Mouse (Mus musculus): ENCODE data around the gene Aff1.

The Aff1 gene

DNA sequence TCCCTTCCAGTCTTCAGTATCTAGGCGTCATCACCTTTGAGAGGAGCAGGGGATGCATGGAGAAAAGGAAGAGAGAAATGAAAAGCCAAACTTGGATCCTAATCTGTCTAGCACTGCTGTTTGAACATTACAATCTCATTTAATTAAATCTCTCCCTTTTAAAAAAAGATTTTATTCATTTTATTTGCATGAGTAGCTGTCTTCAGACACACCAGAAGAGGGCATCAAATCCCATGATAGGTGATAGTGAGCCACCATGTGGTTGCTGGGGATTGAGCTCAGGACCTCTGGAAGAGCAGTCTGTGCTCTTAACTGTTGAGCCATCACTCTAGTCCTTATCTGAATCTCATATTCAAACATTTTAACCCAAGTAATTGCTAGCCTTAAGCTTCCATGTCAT lies 138.7 kb downstream of the Aff1 start:
- no peak for DNase-seq (ENCODE audit: low read depth in 2 of 2, low spot score in 2 of 2)

DNA sequence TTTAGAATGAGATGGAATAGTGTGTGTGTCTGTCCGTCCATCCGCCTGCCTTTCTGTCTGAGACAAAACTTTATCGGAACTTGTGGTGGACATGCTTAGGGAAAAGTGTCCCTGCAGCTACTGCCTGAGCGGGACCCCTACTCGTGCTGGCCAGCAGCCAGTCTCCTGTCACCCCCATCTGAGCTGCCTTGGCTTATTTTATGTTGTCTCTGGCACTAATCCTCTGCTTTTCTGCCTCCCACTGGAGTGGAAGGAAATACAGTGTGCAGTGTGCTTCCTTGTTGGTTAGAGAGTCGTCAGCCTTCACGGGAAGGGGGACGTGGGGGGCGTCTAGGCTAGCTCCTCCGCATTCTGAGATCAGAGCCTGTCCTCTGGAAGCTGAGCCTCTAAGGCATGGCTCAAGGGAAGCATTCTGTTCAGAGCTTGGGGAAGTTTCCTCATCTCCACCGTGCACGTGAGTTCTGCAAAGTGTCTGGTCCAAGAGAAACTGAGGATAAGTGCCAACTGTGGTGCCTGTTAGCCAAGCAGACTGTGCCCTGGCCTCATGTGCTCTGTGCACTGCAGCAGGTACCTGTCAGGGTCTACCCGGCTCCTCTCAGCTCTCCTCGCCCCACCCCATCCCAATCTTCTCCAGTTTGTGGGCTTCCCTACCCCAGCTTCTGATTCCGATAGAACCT lies 143.4 kb downstream of the Aff1 start:
- no peak for DNase-seq (ENCODE audit: low read depth in 2 of 2, low spot score in 2 of 2)

DNA sequence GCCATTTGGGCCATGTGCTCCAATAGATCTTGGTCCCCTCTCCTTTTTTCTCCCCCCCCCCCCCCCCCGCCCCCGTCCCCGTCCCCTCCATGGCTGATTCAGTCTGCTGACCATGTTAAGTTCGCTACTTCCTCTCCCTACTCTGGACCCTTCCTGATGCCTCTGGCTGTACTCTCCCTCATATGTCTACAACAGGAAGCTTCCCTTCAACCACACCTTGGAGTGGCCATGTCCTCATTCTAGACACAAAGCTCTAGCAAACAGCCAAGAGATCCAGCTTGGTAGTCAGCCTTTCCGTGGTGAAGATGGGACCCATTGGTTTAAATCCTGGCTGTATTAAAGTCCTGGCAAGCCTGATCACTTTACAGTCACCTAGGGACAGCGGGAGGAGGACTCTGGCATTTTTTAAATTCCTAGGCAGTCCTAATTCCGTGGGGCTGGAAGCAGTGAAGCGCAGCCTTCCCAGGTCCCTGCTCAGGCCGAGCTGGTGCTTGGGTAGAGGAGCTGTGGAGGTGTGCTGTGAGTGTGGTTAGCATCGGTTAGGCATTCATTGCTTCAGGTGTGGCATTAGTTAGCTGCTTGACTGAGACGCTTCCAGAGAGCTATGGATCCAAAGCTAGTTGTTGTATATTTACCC lies 144.1 kb downstream of the Aff1 start:
- DNase-seq (ENCODE audit: low read depth in 2 of 2, low spot score in 2 of 2) = no peak

DNA sequence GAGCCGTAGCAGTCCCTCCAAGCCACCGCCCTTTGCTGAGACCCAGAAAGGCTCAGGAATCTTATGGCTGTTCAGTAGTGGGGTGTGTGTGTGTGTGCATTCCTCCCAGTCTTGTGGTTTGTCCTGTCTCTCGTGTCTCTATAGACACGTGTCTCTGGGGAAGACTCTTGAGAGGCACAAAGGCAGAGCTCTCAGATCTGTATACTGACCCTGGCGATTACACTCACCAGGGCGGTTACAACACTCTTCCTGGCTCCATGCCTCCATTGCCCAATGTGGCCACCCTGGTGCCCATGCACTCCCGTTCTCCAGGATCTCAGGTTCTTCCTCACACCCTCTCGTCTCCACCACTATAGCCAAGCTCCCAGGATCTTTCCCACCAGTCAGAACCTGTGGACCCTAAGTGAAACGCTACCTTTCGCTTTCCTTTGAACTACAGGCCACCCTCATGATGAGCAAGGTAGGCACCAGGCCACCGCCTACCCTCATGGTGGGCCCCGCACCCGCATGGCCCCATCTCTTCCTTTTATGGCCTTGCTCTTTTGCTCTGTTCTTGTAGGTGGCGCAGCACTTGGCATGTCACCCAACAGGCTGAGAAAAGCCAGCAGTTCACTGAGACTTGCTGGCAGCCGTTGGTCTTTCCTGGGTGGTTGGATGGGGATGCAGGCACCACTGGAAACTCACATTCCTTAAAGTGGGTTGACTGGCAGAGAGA lies 146.5 kb downstream of the Aff1 start:
- DNase-seq (ENCODE audit: low read depth in 2 of 2, low spot score in 2 of 2) = no peak

DNA sequence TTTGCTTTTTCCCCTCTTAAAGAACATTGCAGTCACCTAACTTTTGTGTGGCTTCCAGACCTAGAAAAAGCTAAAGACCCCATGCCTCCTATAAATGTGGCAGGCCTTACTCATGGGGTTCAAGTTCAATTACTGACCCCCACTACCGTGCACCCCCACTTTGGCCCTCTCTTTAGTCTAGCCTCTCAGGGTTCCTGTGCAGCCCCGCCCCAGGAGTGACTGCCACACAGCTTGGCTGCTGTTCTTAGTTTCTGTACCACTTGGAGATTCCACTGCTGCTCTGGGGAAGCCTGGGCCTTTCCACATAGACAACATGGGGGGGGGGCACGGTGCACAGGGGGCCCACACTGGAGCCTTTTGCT lies 147.1 kb downstream of the Aff1 start:
- DNase-seq (ENCODE audit: low read depth in 2 of 2, low spot score in 2 of 2) = no peak

DNA sequence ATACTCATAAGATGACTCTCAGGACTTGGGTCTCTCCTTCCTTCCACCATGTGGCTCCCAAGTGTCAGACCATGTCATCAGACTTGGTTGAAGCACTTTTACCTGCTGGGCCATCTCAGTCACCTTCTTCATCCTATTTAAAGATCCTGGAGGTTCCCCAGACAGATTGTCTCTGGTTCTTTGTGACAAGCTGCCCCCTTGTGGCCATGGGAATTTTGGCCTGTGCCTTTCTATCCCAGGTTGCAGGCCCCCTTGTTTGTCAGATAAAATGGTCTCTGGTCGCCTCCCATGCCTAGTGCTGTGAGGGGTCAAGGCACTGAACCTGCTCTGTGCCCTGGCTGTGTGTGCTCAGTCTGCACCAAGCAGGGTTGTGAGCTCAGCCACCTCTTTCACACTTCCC lies 151.8 kb downstream of the Aff1 start:
- peak in 1 of 2 experiments; percentile 6 for DNase-seq (ENCODE audit: low read depth in 2 of 2, low spot score in 2 of 2)

DNA sequence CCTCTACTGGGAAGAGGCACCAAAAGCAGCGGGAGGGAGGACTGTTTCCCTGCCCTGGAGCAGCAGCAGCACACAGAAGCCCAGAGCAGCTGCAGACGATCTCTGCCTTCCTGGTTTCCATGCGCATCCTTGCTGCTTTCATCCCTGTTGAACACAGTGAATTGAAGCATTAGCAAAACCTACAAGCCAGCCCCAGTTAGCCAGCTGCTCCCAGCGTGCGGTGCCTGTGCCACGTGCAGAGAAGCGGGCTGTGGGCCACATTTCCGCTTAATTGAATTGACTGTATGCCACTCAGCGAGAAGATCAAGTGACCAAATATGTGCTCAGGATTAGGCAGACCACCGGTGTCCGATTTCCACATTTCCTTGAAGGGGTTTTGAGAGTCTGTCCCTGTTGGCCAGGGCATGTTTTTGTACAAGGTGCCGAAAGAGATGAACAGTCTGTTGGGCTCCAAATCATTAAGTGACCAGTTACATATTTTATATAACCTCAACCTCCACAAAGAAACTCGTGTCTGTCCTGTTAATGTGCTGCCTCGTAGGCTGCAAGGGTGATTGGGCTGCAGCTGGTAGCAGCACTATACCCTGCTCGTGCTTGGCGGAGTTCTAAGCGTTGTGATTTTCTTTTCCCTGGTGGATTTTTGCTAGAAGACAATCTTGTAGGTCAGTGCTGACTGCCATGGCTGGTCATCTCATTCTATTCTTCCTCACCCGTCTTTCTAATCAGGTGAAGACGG lies 153.4 kb downstream of the Aff1 start:
- no peak for DNase-seq (ENCODE audit: low read depth in 2 of 2, low spot score in 2 of 2)

DNA sequence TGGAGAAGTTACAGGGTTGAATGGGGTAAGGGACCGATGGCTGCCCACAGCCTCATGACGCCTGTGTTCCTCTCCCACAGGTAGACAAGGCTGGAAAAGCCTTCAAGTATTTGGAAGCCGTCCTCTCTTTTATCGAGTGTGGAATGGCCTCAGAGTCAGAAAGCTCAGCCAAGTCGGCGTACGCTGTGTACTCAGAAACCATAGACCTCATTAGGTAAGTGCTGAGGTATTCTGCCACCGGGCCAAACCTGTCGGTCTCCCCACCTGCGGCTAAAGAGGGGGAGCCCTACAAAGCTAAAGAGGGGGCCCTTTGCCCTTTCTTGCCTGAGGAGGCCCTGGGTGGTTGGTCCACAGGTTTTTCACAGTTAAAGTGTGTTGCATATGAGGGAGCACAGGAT lies 154.0 kb downstream of the Aff1 start:
- no peak for DNase-seq (ENCODE audit: low read depth in 2 of 2, low spot score in 2 of 2)

DNA sequence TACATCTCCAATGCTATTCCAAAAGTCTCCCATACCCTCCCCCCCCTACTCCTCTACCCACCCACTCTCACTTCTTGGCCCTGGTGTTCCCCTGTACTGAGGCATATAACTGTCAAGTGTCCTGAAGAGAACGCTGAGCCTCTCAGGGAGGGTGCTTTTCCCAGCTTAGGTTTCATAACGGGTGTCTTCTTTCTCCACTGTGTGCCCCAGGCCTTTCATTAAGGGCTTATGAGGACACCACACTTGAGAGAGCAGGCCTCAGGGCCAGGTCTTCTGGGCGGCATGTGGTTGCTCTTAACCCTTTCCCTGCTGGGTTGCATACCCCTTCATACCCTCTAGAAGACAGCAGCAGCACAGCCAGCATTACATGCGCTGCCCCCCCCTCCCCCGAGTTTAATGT lies 154.4 kb downstream of the Aff1 start:
- no peak for DNase-seq (ENCODE audit: low read depth in 2 of 2, low spot score in 2 of 2)

DNA sequence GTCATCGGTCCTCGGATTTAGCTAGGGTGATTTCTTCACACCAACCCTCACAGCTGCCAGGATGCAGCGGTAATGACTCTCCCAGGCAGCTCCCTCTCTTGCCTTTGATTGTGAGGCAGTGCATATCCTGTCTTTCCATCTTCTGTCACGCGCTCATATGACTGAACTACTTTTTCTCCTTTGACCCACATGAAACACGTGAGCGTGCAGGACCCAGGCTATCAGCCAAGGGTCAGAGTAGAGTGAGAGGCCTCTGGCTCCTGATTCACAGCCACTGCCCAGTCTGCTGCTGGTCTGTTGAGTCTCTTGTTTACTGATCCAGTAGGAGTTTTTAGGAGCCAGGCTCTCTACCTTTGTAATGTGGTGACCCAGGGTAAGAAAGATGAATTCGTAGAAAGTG lies 156.4 kb downstream of the Aff1 start:
- no peak for DNase-seq (ENCODE audit: low read depth in 2 of 2, low spot score in 2 of 2)

DNA sequence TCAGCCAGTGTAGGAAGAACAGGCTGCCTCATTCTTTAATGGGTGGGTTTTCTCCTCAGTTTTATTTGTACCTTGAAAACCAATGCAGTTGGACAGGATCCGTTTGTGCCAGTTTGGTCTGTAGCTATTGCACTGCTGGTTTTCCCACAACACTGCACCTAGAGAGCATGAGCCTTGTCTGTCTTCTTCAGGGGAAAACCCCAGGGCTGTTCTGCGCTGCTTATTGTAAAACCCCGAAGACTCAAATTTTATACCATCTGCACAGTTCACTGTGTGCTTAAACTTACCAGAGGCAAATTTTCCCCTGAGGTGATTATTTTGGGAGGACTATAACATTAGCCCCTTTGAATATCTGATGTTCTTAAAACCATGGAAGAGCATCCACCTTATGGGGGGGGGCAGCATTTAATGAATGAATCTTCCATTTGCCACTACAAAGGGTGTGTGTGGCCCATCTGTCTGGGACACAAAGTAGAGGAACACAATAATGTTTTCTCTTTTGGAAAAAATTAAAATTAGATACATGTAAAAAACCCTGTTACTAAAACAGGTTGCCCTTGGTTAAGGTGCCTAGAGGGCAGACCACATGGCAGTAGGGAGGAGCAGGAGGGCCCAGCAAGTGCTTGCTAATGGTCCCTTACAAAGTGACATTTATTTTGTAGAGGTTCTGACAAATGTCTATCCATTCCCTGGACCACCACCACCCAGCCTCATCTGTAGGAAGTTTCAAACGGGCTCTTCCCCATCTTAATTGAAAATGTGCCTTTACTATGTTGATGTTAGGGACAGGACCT lies 160.8 kb downstream of the Aff1 start:
- no peak for DNase-seq (ENCODE audit: low read depth in 2 of 2, low spot score in 2 of 2)

DNA sequence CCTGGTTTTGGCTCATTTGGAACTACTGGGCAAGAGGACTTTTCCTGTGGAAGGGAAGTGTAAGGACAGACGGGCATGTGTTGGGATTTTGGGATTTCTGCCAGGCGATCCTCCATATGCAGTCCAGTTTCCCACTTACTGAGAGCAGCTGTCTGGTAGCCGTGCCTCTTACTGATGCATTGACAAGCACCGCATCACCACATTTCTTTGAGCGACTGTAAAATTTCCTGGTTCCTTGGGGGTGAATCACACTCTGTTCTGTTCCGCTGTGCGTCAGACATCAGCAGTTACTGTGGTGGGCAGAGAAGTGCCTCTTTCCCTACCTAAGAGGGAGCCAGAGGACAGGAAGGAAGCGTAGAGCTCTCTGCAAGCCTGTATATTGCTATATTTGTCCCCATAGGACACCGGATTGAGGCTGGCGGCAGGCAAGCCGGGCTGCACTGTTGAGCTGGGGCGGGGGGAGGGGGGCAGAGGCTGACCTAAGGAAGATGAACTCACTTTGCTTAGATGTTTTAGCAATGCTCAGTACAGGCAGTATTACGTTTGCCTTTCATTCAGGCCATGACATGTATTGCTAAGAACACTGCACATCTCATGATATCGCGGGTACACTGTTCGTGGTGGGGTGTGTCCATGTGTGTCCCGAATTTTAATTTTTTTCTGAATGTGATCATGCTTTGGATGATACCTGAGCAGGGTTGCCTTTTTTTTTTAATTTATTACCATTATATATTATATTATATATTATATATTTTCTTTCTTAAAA lies 162.1 kb downstream of the Aff1 start:
- no peak for DNase-seq (ENCODE audit: low read depth in 2 of 2, low spot score in 2 of 2)

DNA sequence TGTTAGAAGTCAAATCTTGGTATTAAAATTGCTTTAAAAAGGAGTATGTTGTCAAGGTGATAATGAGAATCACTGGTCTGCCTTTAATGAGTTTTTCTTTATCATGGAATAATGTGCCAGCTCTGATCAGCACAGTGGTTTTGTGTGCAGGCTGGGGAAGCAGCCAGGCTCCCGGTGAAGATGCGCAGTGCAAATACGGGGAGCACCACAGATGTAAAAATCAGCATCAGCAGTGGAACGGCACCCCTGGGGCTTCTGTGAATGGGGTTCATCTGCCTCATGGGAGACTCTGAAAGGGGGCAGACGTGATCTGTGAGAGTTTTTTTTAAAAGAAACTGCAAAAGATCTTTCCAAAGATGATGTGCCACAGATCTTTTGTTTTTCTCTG lies 162.6 kb downstream of the Aff1 start:
- no peak for DNase-seq (ENCODE audit: low read depth in 2 of 2, low spot score in 2 of 2)

DNA sequence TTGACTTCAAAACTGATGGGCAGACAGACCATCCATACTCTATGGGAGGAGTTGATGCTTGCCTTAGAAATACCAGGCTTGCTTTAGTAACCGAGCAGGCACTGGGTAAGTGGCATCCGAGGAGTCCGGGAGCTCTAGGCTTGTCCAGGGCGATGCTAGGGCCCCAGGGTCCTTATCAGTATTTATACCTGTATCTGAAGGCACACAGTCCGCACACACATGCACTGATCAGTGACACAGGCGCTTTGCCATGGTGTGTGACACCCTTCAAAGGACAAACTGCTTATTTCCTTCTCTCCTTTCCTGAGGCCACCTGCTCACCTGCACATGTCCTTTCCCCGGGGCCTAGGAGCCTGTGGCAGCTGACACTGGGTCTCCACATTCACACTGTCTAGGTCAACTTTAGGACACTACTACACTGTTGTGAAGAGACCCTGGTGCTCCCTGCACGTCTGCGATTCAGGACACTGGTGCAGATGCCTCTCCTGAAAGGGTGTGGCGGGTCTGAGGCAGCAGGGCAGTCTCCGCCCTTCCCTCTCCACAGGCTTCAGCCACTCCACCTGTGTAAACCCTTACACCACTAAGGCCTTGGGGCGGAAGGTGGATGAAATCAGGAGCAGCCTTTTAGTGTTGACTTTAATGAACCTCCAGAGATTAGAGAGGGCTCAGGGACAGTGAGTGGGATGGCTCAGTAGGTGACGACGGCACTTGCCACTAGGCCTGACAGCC lies 163.5 kb downstream of the Aff1 start:
- DNase-seq (ENCODE audit: low read depth in 2 of 2, low spot score in 2 of 2) = no peak

DNA sequence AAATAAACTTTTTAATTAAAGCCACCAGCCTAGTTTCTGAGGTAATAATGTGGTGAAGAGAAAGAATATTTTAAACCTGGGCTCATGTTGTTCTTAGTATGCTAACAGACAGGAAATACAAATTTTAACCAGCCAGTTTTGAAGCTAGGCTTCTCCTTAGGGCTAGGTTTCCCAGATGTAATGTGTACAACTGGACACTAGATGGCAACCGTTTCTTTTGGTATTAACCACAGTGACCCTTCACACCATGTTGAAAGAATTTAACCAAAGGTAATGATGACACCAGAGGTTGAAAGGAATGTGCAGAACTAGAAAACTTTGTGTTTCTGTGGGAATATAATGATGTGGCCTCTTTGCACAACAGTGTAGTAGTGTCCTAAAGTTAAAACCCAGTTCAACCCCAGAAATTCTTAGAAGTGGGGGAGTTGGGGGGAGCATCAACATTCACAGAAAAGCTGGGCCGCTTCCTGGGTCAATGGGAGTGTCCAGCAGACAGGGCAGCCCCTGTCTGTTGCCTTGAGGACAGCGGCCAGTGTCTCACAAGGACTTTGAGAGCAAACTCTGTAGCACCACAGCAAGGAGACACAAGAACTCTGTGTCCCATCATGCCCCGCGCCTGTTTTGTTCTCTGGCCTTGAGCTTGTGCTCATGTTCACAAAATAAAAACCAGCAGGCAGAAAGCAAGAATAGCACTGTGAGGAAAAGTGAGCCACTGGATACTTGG lies 164.3 kb downstream of the Aff1 start:
- peak in 1 of 2 experiments; percentile 22 for DNase-seq (ENCODE audit: low read depth in 2 of 2, low spot score in 2 of 2)

DNA sequence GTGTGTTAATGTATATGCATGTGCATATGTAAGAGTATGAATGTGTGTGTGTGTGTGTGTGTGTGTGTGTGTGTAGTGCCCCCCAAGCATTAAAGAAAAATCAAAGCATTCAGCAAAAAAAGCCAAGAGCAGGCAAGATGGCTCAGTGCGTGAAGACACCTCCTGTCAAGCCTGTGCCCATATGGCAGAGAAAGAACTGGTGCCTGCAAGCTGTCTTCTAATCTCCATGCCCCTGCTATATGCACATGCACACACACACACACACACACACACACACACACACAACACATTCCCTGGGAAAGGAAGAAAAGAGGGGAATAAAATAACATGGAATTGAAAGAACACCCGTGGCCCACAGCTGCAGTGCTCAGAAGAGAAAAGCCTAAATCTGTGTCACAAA lies 165.0 kb downstream of the Aff1 start:
- DNase-seq (ENCODE audit: low read depth in 2 of 2, low spot score in 2 of 2) = no peak

DNA sequence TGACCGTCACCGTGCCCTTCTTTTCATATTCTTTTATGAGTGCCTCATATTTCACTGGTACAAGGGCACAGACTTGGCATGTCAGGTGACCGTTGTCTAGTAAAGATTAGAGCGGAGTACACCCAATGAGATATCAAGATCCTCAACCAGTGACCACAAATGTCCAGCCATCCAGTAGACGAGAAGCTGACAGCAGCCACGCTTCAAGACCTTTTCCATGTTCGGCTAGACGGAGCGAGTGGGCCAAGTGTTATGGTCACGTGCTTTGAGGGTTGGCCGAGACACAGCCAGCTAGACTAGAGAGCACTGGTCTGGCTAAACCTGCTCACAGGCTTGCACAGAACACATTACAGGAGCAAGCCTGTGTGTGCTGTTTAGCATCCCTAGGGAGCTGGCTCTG lies 168.4 kb downstream of the Aff1 start:
- DNase-seq (ENCODE audit: low read depth in 2 of 2, low spot score in 2 of 2) = no peak

DNA sequence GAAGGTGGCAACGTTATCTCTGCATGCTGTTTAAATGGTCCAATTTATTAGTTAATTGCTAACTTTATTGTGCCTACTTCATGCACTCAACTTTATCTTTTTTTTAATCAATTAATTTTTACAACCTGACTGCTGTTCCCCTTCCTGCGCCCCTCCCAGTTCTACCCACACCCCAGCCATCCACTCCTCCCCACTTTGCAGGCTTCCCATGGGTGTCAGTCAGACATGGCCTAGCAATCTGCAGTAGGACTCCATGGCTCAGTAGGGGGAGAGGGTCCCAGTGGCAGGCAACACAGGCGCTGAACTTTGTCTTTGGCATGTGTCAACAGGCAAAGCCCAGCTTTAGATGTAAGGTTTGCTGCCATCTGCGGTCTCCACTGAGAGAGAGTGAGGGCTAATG lies 171.6 kb downstream of the Aff1 start:
- no peak for DNase-seq (ENCODE audit: low read depth in 2 of 2, low spot score in 2 of 2)

DNA sequence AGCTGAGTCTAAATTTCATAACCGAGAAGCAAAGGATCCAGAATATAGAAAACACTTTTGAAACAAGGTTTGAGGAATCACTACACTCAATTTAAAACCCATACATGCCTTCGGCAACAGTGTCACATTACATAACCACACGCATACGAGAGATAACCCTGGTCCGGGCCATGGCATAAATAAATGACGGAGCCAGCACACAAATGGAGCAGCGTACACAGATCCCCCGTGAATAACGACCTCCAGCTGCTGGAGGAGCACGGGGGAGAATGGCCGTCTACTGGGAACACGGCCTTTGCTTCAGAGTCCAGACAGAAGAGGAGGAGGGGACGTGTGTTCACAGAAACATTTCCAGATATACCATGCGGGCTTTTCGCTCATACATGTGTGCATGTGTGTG lies 197.6 kb downstream of the Aff1 start:
- no peak for DNase-seq (ENCODE audit: low read depth in 2 of 2, low spot score in 2 of 2)
